Mouse (Mus musculus) kidney, embryonic 15.5 days (tissue): ENCODE results near the gene Osmr. TPM values are rescaled to one million over a fixed set of nuclear protein-coding genes. Genes with fewer than 3 reads are reported as not detected.

Experiments used
- polyA plus RNA-seq: library from polyadenylated mRNA; unstranded; fragments of >200 nt; fragmentation: Nextera tagmentation; extraction: Ambion mirVana; gene quantifications from 2 replicates; pipeline ENCODE4 v1.2.1, GENCODE M21; 2015

Osmr gene
- polyA plus RNA-seq, 1 experiment from 2014 or later = 1.8 TPM

Other genes with a start within 250 kb of the Osmr start
- gene Rictor, start 166.6 kb downstream of the Osmr start, polyA plus RNA-seq = 39.8 and 41.9 TPM in 2 replicates
- gene Lifr, start 215.6 kb upstream of the Osmr start, polyA plus RNA-seq = 20.3 and 22.3 TPM in 2 replicates